ENCODE assay signal across 19 mouse cellular contexts in the genomic region with DNA sequence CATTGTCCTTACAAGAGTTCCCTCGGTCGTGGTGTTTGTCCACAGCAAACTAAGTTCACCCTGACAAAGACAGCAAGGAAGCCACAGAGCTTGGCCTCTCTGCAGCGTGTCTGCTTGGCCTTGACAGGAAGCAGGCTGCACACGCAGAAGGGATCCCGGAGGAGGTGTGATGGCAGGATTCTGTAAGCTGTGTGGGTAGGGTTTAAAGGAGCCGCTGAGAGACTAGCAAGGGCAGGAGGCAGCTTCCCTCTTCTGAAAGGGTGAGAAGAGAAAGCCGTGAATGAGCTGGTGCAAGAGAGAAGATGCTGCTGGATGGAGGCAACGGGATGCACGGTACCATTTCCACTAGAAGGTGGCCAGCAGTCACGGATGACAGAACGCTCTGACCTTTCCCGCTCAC. TPM values are rescaled to one million over a fixed set of nuclear protein-coding genes. Genes with fewer than 3 reads are reported as not detected.
DNase-seq lines count a peak whose midpoint lies in the region; TF ChIP-seq lines count a peak whose summit lies in the region.
"Had no signal": no experiment of that assay in that cellular context is flagged by ENCODE, and none has a peak within 500 bp of the region (broad histone marks: within the 10 kb centered on the region; RNA-seq: fewer than 3 reads in every experiment).

No protein-coding gene starts in this region.

- H3K4me3 ChIP-seq in layer of hippocampus, adult 2 months, result no peak overlapping the region
- no peak overlapping the region for H3K4me3 ChIP-seq in thymus, adult 2 months (ENCODE audit: control insufficient read depth, insufficient read depth, low read length)
- H3K4me3 ChIP-seq: embryonic facial prominence, embryonic 15.5 days; erythroblast, embryonic 14.5 days; forebrain, embryonic 10.5 days; gastrocnemius, adult 2 months; hindbrain, embryonic 10.5 days had no signal

- H3K36me3 ChIP-seq in thymus, adult 2 months (ENCODE audit: control insufficient read depth, insufficient read depth, low read length), result no peaks in the 10 kb centered on the region

- H3K27me3 ChIP-seq in thymus, adult 2 months (ENCODE audit: control insufficient read depth, insufficient read depth, low read length), result no peaks in the 10 kb centered on the region
- H3K27me3 ChIP-seq: embryonic facial prominence, embryonic 15.5 days had no signal

- no peak for TF ChIP-seq CTCF in layer of hippocampus, adult 2 months (conservative IDR thresholded peaks at IDR 0.05)
- TF ChIP-seq CTCF in thymus, adult 2 months (IDR thresholded peaks at IDR 0.05; ENCODE audit: borderline replicate concordance, control insufficient read depth, extremely low read depth, insufficient read depth, low read length, poor library complexity), result no peak

- no peak for TF ChIP-seq POLR2A in thymus, adult 2 months (IDR thresholded peaks at IDR 0.05; ENCODE audit: control insufficient read depth, extremely low read depth, insufficient read depth, low read length, poor library complexity)

- 76% methylated on average over 12 of the region's 12 CpGs for WGBS in thymus, adult 2 months

- no peaks in the 10 kb centered on the region for H3K4me1 ChIP-seq in thymus, adult 2 months (replicated peaks; ENCODE audit: control insufficient read depth, insufficient read depth, low read length)

- DNase-seq in frontal cortex, postnatal 36 days (ENCODE audit: low spot score in 2 of 2), result peak; percentile 37 to 42
- DNase-seq in frontal cortex, postnatal 14 days (ENCODE audit: low spot score in 2 of 2), result no peak
- DNase-seq in layer of hippocampus, adult 2 months (ENCODE audit: low spot score in 2 of 2), result peak in 1 of 2 experiments; percentile 23
- DNase-seq in layer of hippocampus, adult 11-12 months (ENCODE audit: low spot score), result no peak
- peak; percentile 44 for DNase-seq in right cerebral cortex, adult 18-20 months
- no peak for DNase-seq in right cerebral cortex, postnatal 4 days
- no peak for DNase-seq in thymus, adult 2 months
- DNase-seq: adrenal gland, adult 8-10 months; B cell, adult 2 months; cerebellum, adult 11 months; cerebellum, adult 9-10 months; embryo, embryonic 11 days; gastrocnemius, adult 2 months; gastrocnemius, postnatal 25 days; heart, postnatal 10 days had no signal

- H3K27ac ChIP-seq in layer of hippocampus, adult 2 months, result peak overlapping the region; percentile 39; the same call in 1 of the 2 replicates
- no peak overlapping the region for H3K27ac ChIP-seq in thymus, adult 2 months (ENCODE audit: control insufficient read depth, insufficient read depth, low read length)
- H3K27ac ChIP-seq: embryonic facial prominence, embryonic 15.5 days; forebrain, embryonic 10.5 days; gastrocnemius, adult 2 months; hindbrain, embryonic 10.5 days had no signal

RNA-seq across cellular contexts. Expression of gene St3gal3, which starts 22.1 kb away (rescaled TPM):
- total RNA-seq in layer of hippocampus, adult 2 months (2021), result 10 to 100 TPM; 41.9 to 42.1 TPM
- 19.3 TPM in 2 replicates for polyA plus RNA-seq in thymus, adult 2 months (2012; rRNA removed)

Comparison
In these comparisons a context has a peak if more than half of its experiments do, and no peak if none do; other contexts are left out.
1. DNase-seq: peak in frontal cortex, postnatal 36 days (2 of 2) and right cerebral cortex, adult 18-20 months (single experiment); none in frontal cortex, postnatal 14 days (0 of 2), layer of hippocampus, adult 11-12 months (single experiment), right cerebral cortex, postnatal 4 days (single experiment) and thymus, adult 2 months (single experiment).